Mouse (Mus musculus) neural tube, embryonic 13.5 days (tissue): ENCODE results near the gene Raly. TPM values are rescaled to one million over a fixed set of nuclear protein-coding genes. Genes with fewer than 3 reads are reported as not detected.
"Not testable (repeated sequence)": the region's sequence is repeated elsewhere in the genome, so short reads cannot be mapped to it uniquely, and the experiment has no call there.

Source experiments
- ATAC-seq: fragments of 200-750 bp; cut with Nextera tagmentation; 2 replicates; pipeline ENCODE4 v1.8.0; 2017; ENCODE audit warnings: low read depth, mild to moderate bottlenecking, moderate TSS enrichment, moderate library complexity
- H3K27ac ChIP-seq: fragments of 300-500 bp; sonication (generic); replicated peaks from 2 replicates; pipeline ENCODE4 v1.5.1; 2015; ENCODE audit warnings: moderate library complexity, mild to moderate bottlenecking, inconsistent platforms
- H3K27me3 ChIP-seq: fragments of 300-500 bp; sonication (generic); 2 replicates; pipeline ENCODE4 v1.6.1; 2015; ENCODE audit warnings: mild to moderate bottlenecking, inconsistent platforms
- H3K36me3 ChIP-seq: fragments of 300-500 bp; sonication (generic); 2 replicates; pipeline ENCODE4 v1.6.1; 2015; ENCODE audit warnings: mild to moderate bottlenecking, inconsistent platforms
- H3K4me1 ChIP-seq: fragments of 300-500 bp; sonication (generic); replicated peaks from 2 replicates; pipeline ENCODE4 v1.6.1; 2015; ENCODE audit warnings: inconsistent platforms
- H3K4me2 ChIP-seq: fragments of 300-500 bp; sonication (generic); 2 replicates; pipeline ENCODE4 v1.6.1; 2015; ENCODE audit warnings: inconsistent platforms, mild to moderate bottlenecking, moderate library complexity
- H3K4me3 ChIP-seq: fragments of 300-500 bp; sonication (generic); 2 replicates; pipeline ENCODE4 v1.5.1; 2015; ENCODE audit warnings: mild to moderate bottlenecking, inconsistent platforms
- H3K9ac ChIP-seq: fragments of 300-500 bp; sonication (generic); 2 replicates; pipeline ENCODE4 v1.6.1; 2015; ENCODE audit warnings: moderate library complexity, mild to moderate bottlenecking, inconsistent platforms
- H3K9me3 ChIP-seq: fragments of 300-500 bp; sonication (generic); 2 replicates; pipeline ENCODE4 v1.6.1; 2016; ENCODE audit warnings: inconsistent platforms
- WGBS: fragments of 180-500 bp; shearing (Covaris S2); methylation state at CpG from one replicate; pipeline ENCODE4 v1.1.7; 2015; 5-methylcytosine and 5-hydroxymethylcytosine counted together
- polyA plus RNA-seq: library from polyadenylated mRNA; unstranded; fragments of >200 nt; fragmentation: Nextera tagmentation; extraction: Ambion mirVana; gene quantifications from 2 replicates; pipeline ENCODE4 v1.2.1, GENCODE M21; 2015

Raly gene
- polyA plus RNA-seq, 1 experiment from 2014 or later, result 27.0 TPM

DNA sequence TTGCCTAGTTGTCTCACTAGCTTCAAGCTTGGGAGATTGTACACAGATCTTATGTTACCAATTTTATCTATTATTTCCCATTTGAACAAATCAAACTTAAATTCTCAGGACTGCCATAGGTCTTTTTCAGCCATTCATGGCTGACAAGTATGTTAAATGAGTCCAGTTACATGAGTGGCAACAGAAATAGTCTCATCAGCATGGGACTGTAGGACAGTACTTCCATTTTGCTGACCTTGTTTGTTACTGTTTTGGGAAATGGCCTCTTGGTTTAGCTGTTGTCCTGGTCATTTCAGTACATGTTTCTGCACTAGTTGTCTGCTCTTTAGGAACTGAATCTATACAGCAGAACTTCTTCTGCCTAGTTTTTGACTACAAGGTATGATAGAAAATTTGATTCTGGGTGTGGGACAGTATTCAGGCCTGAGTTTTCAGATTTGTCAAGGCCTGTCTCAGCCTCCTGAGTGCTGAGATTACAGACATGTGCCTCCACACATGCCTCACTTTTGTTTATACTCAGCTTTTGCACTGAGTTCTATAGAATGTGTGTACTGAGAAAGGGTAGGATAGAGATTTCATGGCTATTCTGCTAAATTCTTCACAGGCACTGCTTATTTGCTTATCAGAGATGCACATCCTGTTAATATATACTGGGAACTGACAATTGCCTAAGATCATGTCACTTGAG is 79.2 kb downstream of the Raly start:
- H3K36me3 ChIP-seq, result peaks cover 80% of the 10 kb centered on the region
- no peaks in the 10 kb centered on the region for H3K27me3 ChIP-seq
- H3K4me1 ChIP-seq, result no peaks in the 10 kb centered on the region
- no peak overlapping the region for H3K4me3 ChIP-seq
- H3K27ac ChIP-seq, result no peak overlapping the region
- H3K9ac ChIP-seq, result no peak overlapping the region
- H3K9me3 ChIP-seq, result no peaks in the 10 kb centered on the region
- no peak overlapping the region for H3K4me2 ChIP-seq
- ATAC-seq, result no peak

DNA sequence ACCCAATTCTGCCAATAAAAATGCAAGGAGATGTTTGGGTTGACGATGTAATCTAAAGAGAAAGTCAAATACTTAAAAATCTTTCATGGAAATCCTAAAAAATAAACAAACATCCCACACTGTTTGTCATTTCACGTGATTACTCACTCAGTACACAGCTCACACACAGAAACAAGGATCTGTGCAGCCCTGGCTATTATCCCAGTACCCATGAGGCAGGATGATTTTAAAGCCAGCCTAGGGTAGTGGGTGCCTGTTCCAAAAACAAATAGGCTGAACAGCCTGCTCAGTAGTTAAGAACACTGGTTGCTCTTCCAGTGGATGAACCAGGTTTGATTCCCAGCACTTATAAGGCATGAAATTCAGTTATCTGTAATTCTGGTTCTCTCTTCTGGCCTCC is 85.7 kb downstream of the Raly start:
- H3K36me3 ChIP-seq, result peaks cover 64% of the 10 kb centered on the region

DNA sequence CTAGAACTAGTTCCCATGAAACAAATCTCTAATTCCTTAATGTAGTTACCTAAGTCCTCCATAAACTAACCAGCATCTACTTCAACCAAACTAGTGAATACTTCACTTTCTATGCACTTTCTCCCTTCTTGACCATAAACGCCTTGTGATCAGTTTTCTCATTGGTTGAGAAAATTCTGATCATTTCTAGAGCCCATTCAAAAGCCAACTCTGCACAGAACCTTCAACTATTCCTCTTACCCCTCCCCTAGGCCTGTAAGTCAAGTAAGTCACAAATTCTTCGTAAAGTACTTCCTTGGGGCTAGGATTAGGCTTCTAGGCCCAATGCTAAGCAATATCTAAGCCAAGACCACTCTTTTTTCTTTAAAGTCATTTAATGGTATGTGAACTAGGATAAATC is 100.7 kb downstream of the Raly start:
- 15% methylated on average over 2 of the region's 2 CpGs for WGBS
- peak overlapping the region; percentile 92 for H3K4me3 ChIP-seq
- no peak overlapping the region for H3K27ac ChIP-seq
- H3K36me3 ChIP-seq, result peaks cover 12% of the 10 kb centered on the region
- peak overlapping the region; percentile 76 for H3K4me2 ChIP-seq
- no peak for ATAC-seq
- H3K27me3 ChIP-seq, result 0 out of 2 replicates have a peak, but pooled peaks cover 4% of the 10 kb centered on the region
- peaks cover 24% of the 10 kb centered on the region for H3K4me1 ChIP-seq
- H3K9me3 ChIP-seq, result no peaks in the 10 kb centered on the region
- H3K9ac ChIP-seq, result peak overlapping the region; percentile 93

More for the DNA sequence above, 85.7 kb downstream of the Raly start:
- H3K27ac ChIP-seq, result no peak overlapping the region
- H3K4me3 ChIP-seq, result no peak overlapping the region
- H3K9me3 ChIP-seq, result no peaks in the 10 kb centered on the region
- 93% methylated on average over 2 of the region's 2 CpGs for WGBS
- 0 out of 2 replicates have a peak, but pooled peaks cover 6% of the 10 kb centered on the region for H3K4me1 ChIP-seq
- H3K4me2 ChIP-seq, result no peak overlapping the region
- no peak overlapping the region for H3K9ac ChIP-seq
- no peaks in the 10 kb centered on the region for H3K27me3 ChIP-seq
- no peak for ATAC-seq

DNA sequence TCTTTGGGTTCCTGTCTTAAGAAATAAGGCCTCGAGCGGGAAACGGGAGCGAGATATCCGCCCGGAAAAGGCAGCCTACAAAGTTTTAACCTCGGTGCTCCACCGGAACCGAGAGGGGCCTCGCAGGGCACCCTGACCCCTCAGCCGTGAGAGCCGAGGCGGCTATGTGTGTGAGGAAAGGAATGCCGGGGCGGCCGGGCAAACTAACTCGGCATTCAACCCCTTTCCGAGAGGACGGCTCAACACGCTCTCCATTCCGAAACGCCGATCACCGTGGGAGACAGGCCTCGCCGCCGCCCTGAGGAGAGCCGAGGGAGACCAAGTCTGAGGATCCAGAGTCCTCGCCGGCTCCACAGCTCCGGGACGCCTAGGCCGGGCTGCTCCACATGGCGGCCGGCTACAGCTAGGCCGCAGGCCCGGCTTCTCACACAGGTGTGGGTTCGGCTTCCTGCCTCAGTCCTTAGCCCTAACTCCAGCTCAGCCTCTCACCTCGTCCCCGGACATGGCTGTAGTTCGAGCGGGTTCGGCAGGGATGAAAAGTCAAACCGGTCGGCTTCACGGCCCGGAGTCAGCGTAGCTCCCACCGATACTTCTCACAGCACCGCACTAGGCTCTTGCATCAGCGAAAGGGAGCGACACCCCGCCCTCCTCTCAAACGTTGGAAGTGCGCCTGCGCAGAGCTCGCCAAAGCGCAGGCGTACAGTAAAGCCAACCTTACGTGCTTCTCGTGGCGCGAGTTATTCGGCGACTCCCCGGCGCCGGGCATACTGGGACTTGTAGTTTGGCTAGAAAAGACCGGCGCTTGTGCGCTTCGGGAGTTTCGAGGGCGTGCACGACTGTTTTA is 101.5 kb downstream of the Raly start, which contains the start of gene Eif2s2:
Eif2s2 (minus strand) TSS at position 735 of the 844 bp plus-strand sequence.
- ATAC-seq, result peak; percentile 99
- Histone ChIP-seq H3K4me3 (peak within 1 kb of the TSS; percentile 92), H3K27me3 (0 out of 2 replicates have a peak, but pooled peaks cover 4% of the 10 kb centered on the region), H3K36me3 (peaks cover 5% of the 10 kb centered on the region; the same call in 1 of the 2 replicates), H3K4me2 (peak within 1 kb of the TSS; percentile 76), H3K9me3 (no peaks in the 10 kb centered on the region), H3K4me1 (peaks cover 24% of the 10 kb centered on the region), H3K27ac (peak within 1 kb of the TSS; percentile 83), H3K9ac (peak within 1 kb of the TSS; percentile 93)
- under 1% methylated on average over 75 of the region's 75 CpGs for WGBS

DNA sequence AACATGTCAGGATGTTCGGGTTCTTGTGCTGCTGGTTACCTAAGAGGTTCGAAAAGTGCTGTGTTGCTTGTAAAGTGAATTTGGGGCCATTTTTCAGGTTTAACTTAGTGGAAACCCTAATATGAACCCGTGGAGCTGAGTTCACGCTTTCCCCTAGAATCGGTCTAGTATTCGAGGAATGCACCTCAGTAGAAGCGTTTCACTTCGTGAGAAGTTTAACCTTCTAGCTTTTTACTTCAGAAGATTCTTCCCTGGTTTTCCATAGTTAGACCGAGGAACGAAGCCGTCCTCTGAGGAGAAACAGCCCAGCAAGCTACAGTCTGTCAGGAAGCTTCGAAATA is 102.1 kb downstream of the Raly start:
- 0 out of 2 replicates have a peak, but pooled peaks cover 4% of the 10 kb centered on the region for H3K27me3 ChIP-seq
- H3K9ac ChIP-seq, result peak overlapping the region; percentile 50; the same call in 1 of the 2 replicates
- 13% methylated on average over 12 of the region's 12 CpGs for WGBS
- H3K36me3 ChIP-seq, result peaks cover under 1% of the 10 kb centered on the region; the same call in 1 of the 2 replicates
- no peak; the same call in 1 of the 2 replicates for ATAC-seq
- H3K4me3 ChIP-seq, result peak overlapping the region; percentile 92
- peaks cover 24% of the 10 kb centered on the region for H3K4me1 ChIP-seq
- H3K9me3 ChIP-seq, result no peaks in the 10 kb centered on the region
- H3K4me2 ChIP-seq, result peak overlapping the region; percentile 64
- H3K27ac ChIP-seq, result no peak overlapping the region

DNA sequence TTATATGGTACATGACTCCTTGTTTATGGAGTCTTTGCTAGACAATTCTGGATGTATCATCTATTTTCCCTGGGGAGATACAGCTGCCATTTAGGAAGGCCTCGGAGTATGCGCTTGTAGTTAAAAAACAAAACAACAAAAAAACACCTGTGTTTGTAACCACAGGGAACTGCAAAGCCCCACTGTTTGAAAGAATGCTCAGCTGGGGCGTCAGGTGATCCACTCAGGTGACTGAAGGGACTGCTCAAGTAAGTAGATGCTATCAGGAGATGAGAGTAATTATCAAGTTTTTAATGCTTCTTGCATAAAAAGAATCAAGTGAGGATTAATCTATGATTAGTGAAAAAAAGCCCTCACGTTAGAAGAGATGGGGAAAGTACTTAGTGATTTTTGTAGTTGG is 102.7 kb downstream of the Raly start:
- H3K27me3 ChIP-seq, result 0 out of 2 replicates have a peak, but pooled peaks cover 4% of the 10 kb centered on the region
- ATAC-seq, result no peak
- no peaks in the 10 kb centered on the region for H3K36me3 ChIP-seq
- peak overlapping the region; percentile 64 for H3K4me2 ChIP-seq
- WGBS, result 71% methylated on average over 4 of the region's 4 CpGs
- peaks cover 24% of the 10 kb centered on the region for H3K4me1 ChIP-seq
- H3K9me3 ChIP-seq, result no peaks in the 10 kb centered on the region
- no peak overlapping the region for H3K9ac ChIP-seq
- no peak overlapping the region for H3K27ac ChIP-seq
- 0 out of 2 replicates have a peak overlapping the region, but pooled peaks have one; percentile 92 for H3K4me3 ChIP-seq

DNA sequence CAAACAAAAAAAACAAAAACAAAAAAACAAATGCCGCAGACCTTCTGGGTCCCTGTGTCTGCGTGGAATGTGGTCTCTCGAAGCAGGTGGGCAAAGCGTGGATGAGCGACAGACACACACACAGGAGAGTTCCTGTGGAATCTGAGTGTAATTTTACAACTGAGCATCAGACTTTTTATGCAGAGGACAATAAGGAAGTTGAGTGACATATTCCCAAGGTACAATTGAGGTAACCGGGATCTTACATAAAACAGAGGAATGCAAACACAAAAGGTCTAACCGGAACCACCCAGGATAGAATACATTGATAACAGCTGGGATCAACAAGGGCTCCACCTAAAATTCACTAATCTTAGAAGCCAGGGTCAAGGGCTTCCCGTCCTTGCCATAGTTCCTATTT is 108.1 kb downstream of the Raly start:
- not testable (repeated sequence) for H3K4me2 ChIP-seq, ATAC-seq, H3K4me3 ChIP-seq, H3K4me1 ChIP-seq, H3K9me3 ChIP-seq, H3K9ac ChIP-seq, H3K36me3 ChIP-seq, H3K27ac ChIP-seq, H3K27me3 ChIP-seq
- 88% methylated on average over 8 of the region's 8 CpGs for WGBS

DNA sequence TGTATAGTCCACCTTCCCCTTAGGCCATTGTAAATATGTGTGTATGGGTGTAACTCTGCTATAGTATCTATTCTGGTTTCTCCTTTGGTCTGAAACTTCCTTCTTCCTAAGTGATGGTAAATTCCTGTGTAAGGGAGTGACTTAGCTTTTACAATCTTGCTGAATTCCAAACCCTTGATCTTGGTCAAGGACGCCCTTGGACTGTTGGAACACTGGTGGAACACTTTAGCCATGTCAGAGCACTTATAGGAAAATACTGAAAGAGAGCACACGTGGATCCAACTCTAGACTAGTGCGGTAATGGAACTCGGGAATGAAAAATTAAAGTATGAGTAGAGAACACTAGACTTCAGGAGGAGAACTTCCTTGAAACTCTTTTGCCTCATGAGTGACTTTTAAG is 108.5 kb downstream of the Raly start:
- not testable (repeated sequence) for ATAC-seq, H3K4me1 ChIP-seq, H3K36me3 ChIP-seq, H3K4me3 ChIP-seq, H3K9ac ChIP-seq, H3K27ac ChIP-seq, H3K4me2 ChIP-seq, H3K9me3 ChIP-seq, H3K27me3 ChIP-seq
- 85% methylated on average over 4 of the region's 4 CpGs for WGBS

DNA sequence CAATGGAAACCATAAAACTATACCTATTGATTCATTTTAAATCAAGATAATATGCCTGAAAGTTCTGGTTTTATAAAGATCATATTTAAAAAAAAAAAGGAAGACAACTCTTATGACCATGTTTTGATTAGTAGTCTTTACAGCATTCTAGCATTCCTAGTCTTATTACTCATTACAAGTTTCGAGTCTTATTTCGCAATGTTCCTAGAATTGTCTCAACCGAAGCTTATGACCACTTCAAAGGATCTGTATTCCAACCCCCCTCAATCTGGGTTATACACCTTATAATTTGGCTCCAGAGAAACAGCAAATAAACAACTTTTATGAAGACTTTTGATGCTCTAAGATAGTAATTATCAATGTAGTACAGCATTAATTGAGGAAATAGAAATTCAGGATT is 111.2 kb downstream of the Raly start:
- Histone ChIP-seq H3K4me1 (no peaks in the 10 kb centered on the region), H3K4me3 (no peak overlapping the region), H3K36me3 (no peaks in the 10 kb centered on the region), H3K9ac (no peak overlapping the region), H3K9me3 (no peaks in the 10 kb centered on the region), H3K27me3 (no peaks in the 10 kb centered on the region), H3K4me2 (no peak overlapping the region), H3K27ac (no peak overlapping the region)
- WGBS, result 92% methylated on average over 3 of the region's 3 CpGs
- ATAC-seq, result no peak

DNA sequence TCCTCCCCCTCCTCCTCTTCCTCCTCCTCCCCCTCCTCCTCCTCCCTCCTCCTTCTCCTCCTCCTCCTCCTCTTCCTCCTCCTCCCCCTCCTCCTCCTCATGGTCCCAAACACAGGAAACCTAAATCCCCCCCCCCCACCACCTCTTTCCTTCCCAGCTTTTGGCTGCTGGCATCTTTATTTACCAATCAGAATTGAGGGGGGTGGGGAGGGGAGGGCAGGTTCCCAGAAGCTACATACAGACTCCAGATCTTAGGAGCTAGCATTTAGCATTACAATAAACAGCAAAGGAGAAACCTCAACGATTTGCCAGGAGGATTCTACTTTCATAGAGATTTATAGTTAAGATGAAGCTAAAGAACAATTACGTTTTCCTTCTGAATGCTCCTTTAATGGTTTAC is 114.9 kb downstream of the Raly start:
- ATAC-seq, result no peak
- Histone ChIP-seq H3K36me3 (no peaks in the 10 kb centered on the region), H3K27ac (no peak overlapping the region), H3K9ac (no peak overlapping the region), H3K4me1 (no peaks in the 10 kb centered on the region), H3K27me3 (no peaks in the 10 kb centered on the region), H3K4me3 (no peak overlapping the region), H3K9me3 (no peaks in the 10 kb centered on the region), H3K4me2 (no peak overlapping the region)
- 35% methylated on average over 2 of the region's 2 CpGs for WGBS

DNA sequence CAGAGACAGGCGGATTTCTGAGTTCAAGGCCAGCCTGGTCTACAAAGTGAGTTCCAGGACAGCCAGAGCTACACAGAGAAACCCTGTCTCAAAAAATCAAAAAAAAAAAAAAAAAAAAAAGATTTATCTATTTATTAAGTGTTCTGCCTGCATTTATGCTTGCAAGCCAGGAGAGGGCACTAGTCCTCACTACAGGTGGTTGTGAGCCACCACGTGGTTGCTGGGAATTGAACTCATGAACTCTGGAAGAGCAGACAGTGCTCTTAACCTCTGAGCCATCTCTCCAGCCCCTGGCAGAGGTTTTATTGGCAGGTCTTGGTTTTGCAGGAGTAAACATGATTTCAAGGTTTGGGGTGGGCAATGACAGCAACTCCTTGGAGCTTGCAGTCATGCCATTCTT is 117.3 kb downstream of the Raly start:
- not testable (repeated sequence) for H3K36me3 ChIP-seq, H3K27me3 ChIP-seq, H3K9ac ChIP-seq, H3K4me2 ChIP-seq, H3K9me3 ChIP-seq, ATAC-seq, H3K4me1 ChIP-seq, H3K27ac ChIP-seq, H3K4me3 ChIP-seq
- 48% methylated on average over 2 of the region's 2 CpGs for WGBS

DNA sequence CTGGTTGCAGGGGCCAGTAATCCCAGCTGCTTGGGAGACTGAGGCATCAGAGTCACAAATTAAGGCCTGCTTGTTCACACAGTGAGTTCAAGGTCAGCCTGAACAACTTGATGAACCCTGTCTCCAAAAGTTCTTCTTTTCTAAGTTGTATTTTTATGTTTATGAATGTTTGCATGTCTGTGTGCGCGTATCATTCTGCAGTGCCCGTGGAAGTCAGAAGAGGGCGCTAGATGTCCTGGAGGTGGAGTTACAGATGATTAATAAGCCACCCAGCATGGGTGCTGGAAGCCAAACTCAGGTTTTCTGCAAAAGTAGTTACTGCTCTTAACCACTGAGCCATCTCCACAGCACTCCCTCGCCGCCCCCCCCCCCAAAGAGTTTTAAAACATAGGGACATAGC is 118.9 kb downstream of the Raly start:
- H3K27me3 ChIP-seq, result no peaks in the 10 kb centered on the region; the same call in 1 of the 2 replicates
- no peak overlapping the region for H3K4me2 ChIP-seq
- H3K4me1 ChIP-seq, result no peaks in the 10 kb centered on the region
- ATAC-seq, result no peak
- H3K27ac ChIP-seq, result no peak overlapping the region
- no peaks in the 10 kb centered on the region for H3K36me3 ChIP-seq
- H3K4me3 ChIP-seq, result no peak overlapping the region
- H3K9me3 ChIP-seq, result no peaks in the 10 kb centered on the region
- WGBS, result 74% methylated on average over 6 of the region's 6 CpGs
- H3K9ac ChIP-seq, result no peak overlapping the region
